Mouse (Mus musculus): ENCODE results near the gene Pomt1.

DNA sequence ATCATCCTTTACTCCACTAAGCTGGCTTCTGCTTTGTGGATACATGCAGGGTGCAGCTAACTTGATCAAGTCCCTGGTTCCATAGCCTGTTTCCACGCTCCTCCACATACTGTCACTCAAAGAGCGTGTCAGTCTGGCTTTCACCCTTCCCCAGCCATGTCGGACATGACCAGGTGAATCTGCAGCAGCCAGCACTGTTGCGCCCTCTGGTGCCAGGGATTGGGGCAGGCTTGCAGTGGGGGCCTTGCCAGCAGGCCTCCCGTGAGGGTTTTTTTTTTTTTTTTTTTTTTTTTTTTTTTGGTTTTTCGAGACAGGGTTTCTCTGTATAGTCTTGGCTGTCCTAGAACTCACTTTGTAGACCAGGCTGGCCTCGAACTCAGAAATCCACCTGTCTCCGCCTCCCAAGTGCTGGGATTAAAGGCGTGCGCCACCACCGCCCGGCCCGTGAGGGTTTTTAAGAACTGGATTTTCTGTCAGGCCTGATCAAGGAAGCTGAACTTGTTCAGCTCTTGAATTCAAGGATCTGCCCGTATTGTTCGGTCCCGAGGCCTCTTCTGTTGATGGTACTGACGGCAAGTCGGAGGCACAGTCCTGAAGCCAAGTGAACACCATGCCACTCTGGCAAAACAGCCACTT lies 44.4 kb upstream of the Pomt1 start:
- TF ChIP-seq CTCF (IDR thresholded peaks at IDR 0.05; ENCODE audit: low read depth) (peak; percentile 72), EP300 (IDR thresholded peaks at IDR 0.05; ENCODE audit: low read depth) (no peak)
